Mouse (Mus musculus) liver, adult 10 weeks (tissue): ENCODE measurements around the gene Ly6g5b. TPM values are rescaled to one million over a fixed set of nuclear protein-coding genes. Genes with fewer than 3 reads are reported as not detected.

Experiments
- polyA plus RNA-seq: library from polyadenylated mRNA; stranded (reverse); fragments of 350-450 nt; fragmentation: Illumina TruSeq; extraction: RNeasy Lipid Tissue Mini Kit (QIAGEN cat#74804); gene quantifications from one replicate; pipeline ENCODE4 v1.2.3, GENCODE M21; 2014; ENCODE audit warnings: low read depth, low replicate concordance

The Ly6g5b gene
- polyA plus RNA-seq, result not detected

DNA sequence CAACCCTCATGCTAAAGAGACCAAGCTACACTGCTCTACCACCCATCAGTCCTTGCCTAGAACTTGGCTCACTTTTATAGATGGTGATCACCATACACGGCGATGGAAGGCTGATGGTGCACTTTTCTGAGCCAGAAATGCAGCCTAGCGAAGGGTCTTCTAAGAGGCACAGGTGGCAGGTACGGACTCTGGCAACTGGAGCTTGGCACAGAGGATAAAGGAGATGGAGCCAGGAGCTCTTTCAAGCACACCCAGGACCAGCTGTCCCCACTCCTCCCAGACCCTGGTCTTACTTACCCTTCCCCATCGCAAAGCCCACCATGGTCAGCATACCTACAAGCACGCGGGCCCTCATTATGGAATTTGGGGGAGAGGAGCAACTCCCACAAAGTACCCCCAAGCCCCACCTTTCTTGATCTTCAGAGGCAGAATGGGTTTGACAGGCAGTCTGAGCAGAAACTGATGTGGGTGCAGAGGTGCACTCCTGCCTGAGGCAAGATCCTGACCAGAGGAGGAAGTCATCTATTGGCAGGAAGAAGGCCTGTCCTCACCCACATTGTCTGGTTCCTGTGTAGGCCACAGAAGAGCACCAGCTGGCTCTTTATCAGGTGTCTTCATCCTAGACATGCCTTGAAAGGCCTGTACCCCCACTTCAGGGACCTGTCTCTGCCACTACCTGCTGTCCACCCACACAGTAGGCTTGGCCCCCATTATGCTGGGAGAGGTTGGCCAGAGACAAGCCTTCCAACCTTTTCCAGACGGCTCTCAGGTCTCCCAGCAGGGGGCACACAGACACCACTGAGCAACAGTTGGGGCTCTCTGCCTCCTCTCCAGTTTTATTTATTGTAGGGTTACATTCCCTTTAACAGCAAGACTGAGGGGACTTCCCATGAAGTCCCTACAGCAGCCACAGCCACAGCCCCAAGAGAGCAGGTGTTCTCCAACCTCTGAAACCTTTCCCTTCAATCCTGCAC, at the start of gene Ly6g5b:
Ly6g5b (minus strand) TSS at position 383 of the 974 bp plus-strand sequence.

DNA sequence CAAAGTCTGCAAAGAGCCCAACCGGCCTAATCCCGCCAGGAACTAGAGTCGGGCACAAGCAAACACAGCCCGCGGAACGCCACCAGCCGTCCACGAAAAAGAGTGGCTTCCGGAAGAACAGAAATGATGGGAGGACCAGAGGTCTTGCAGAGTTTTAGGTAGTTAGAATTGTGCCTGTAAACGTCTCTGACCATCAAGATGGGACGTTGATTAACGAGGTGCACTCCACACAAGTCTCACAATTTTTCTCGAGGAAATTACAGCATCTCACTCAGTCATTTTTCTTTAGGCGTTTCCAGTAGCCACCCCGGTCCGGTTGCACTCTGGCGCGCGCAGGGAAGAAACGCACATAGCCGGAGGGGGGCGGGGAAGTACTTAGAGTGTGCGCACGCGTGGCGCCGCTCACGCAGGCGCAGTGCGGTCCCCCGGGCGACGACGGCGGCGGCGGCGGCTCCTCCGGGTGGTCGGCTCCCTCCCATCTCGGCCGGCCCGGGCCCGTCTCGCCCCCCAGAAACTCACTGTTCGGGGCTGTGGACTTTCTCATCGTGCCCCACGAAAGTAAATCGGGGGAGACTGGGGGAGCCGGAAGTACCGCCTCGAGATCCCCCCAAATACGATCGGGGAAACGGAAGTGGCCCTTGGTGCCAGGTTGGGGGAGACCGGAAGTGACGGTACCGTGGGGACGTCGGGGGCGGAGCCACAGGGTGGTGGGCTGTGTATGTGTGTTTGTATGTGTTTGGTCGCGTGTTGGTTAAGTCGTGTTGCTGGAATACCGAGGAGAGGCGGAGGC, 19.8 kb upstream of the Ly6g5b start, which contains the start of gene Bag6:
Bag6 (plus strand) TSS at position 378 of the 790 bp plus-strand sequence.

DNA sequence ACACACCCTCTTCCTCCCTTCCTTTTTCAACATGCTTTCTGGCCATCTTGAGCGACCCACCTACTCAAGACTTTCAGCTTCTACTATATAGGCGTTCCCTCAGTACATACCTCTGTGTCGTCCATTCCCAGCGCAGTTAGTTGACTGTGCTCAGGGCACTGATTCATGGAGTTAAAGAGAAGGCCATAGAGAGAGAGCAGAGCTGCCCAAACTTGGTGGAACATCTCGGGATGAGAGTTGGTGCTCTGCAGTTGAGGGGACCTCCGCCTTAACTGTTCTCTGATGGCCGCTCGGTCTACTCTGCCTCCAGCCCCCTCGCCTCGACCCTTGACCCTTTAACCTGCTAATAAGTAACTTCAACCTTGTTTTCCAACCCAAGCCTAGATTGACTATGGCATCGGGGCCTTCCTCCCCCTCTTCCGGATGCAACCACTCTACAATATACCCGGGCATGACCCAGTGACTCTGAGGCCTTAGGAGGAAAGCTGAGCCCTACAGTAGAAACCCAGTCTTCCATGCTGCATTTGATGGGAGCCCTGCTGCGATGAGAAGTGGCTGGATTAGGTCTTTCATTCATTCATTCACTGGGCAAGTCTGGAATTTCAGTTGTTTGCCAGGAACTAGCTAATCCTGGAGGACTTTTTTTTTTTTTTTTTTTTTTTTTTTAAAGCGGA, 16.4 kb upstream of the Ly6g5b start, which contains the start of gene Apom:
Apom (minus strand) TSS at position 551 of the 674 bp plus-strand sequence.

DNA sequence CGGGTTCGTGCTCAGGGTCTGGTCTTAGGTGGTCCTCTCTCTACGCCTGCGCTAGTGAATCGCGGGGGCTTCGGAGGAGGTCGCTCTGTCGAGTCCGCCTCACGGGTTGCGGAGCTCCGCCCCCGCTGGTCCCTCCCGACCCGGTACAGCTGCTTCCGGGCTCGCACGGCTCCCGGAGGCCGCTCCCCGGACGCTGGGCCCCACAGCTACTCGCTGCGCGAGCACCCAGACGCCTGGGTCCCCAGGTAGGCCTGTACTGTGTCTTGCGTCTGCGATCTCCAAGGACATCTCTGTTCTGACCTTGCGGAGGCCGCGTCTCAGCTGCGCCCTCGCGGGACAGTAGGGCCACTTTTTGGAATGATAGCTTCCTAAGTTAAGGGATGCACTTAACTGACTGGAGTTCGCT, 11.0 kb upstream of the Ly6g5b start, which contains the start of gene D17H6S53E:
D17H6S53E (plus strand) TSS at position 168 of the 406 bp plus-strand sequence.

GRCm38 (mm10) chr17:35121871-35122303, 6.7 kb upstream of the Ly6g5b start, which contains the start of gene Csnk2b:
Gene Csnk2b (minus strand): TSS chr17:35122053.

DNA sequence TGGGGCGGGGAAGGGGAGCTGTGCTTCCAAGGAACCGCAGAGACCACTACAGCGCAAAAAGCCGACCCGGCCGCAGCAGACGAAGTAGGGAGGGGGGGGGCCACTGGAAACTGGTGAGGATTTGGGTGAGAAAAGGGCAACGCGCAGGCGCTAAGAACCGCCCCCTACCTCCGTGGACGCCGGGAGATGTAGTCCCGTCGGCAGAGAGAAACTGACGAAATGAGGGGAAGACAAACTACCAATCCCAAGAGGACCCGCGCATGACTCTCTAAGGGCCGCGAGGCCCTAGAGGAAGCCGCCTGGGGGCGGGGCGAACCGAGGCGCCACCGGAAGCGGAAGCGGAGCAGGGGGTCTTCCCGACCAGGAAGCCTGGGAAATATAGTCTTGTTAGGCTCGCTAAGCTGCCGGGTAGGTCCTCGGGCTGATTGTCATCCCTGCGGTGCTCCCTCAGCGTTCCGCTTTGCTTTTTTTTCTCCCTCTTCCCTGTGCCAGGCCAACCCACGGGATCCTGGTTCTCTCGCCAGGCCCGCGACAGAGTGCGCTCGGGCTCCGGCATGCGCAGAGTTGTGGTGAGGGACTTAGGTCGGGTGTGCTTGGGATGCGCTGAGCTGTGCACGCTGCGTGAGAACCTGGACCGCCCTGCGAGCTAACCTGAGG, 6.0 kb upstream of the Ly6g5b start, which contains the start of gene Gpank1:
Gpank1 (plus strand) TSS at position 313 of the 657 bp plus-strand sequence.

GRCm38 (mm10) chr17:35108097-35108496, 7.1 kb downstream of the Ly6g5b start, which contains the start of gene Ly6g5c:
Gene Ly6g5c (plus strand): TSS chr17:35108279.

GRCm38 (mm10) chr17:35088825-35089644, 26.2 kb downstream of the Ly6g5b start, which contains the start of gene Abhd16a:
Gene Abhd16a (plus strand): TSS chr17:35089263.

DNA sequence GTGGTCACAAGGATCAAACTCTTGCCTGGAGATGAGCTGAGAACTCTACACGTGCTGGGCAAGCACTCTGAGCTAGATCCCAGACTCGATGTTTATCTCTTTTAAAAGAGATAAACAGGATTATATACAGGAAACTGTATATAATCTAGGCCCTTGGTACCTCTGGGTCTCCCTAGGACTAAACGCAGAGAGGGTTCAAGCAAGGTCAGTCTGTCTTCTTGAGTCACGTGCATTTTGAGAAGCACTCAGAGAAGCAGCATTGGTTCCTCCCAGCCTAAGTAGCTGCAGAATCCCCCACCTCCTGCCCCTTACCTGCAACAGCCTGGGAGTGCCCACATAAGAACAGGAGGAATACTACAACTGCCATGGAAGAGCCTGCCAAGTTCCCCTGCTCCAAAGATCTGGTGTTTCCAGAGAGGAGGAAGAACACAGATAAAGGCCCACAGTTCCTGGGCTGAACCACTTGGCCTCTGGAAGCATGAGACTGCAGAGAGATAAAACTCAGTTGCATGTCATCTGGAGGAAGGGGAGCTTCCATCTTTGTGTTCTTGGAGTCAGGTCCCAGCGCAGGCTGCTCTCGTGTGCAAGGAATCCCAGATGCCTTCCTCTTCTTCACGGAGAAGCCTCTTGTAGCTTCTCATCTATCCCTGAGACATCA, 29.9 kb downstream of the Ly6g5b start, which contains the start of gene Ly6g6f:
Ly6g6f (minus strand) TSS at position 403 of the 658 bp plus-strand sequence.

DNA sequence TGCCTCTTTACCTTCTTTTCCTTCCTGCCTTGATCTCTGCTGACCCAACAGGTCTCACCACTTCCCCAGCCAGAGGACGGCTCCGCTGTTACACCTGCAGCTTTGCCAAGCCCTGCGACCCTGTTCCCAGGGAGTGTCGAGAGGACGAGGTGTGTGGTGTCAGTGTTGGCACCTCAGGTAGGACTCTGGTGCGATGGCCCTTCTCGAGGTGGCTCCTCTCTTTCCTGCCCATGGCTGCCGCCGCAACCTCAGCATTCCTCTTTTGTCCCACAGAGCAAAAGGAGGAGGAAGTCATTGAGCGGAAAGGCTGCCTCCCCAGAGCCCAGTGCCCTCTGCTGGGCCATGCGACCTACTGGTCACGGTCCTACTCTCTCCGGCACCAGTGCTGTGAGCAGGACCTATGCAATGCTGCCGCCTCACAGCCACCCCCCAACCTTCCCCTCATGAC, 37.4 kb downstream of the Ly6g5b start, which contains the start of gene Ly6g6d:
Ly6g6d (minus strand) TSS at position 280 of the 448 bp plus-strand sequence.

GRCm38 (mm10) chr17:35076507-35077176, 38.6 kb downstream of the Ly6g5b start, which contains the start of gene Ly6g6e:
Gene Ly6g6e (plus strand): TSS chr17:35076902.

GRCm38 (mm10) chr17:35066084-35066483, 49.1 kb downstream of the Ly6g5b start, which contains the start of gene Mpig6b:
Gene Mpig6b (minus strand): TSS chr17:35066184.

DNA sequence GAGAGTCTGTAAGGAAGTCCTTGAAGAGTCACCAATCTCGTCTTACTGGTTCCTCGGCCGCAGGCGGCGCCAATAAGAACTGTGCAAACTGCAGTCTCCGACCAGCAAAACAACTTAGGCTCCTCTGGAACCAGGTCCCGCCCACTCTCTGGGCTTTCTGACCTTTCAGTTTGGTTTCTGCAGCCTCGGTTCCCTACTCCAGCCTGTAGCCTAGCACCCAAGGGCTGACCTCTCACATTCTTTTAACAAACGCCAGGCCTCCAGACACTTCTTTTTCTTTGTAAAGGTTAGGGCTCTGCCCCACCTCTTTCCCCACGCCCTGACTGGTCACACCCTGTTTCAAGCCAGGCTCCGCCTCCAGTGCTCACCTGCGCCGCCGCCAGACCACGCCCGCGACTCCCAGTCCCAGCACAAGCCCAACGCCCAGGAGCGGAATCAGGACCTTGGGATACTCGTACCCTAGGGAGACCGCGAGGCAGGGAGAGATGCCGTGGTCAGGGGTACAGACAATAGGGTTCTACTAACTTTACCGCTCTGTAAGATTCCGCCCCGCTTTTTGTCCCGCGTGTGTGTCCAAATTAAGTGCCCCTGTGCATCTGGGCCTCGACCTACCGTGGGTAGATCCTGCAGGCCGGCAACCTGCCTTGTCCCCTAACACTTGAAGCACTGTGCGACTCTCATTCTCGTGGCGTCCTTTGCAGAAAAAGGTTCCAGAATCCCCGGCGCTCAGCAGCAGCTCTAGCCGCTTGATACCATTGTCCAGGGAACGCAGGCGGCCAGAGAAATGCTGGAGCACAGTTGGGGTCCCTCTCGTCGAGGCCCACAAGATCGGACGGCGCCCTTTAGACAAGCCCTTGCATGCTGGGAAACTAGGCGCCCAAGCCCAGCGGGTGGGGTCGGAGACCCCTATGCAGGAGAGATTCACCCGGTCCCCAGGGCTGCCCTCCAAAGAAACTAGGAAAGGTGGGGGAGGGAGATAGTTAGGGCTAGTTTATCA, 50.0 kb downstream of the Ly6g5b start, which contains the start of gene Ly6g6c:
Ly6g6c (plus strand) TSS at position 438 of the 997 bp plus-strand sequence.

